ENCODE assay signal across 20 mouse cellular contexts in genomic region chr17:8360876-8361275, GRCm38 (mm10). TPM values are rescaled to one million over a fixed set of nuclear protein-coding genes. Genes with fewer than 3 reads are reported as not detected.
DNase-seq lines count a peak whose midpoint lies in the region; ATAC-seq and TF ChIP-seq lines count a peak whose summit lies in the region.
"Had no signal": no experiment of that assay in that cellular context is flagged by ENCODE, and none has a peak within 500 bp of the region (broad histone marks: within the 10 kb centered on the region; RNA-seq: fewer than 3 reads in every experiment).

No protein-coding gene starts in this region.

- H3K9me3 ChIP-seq in forebrain, embryonic 13.5 days (replicated peaks) = no peaks in the 10 kb centered on the region
- no peaks in the 10 kb centered on the region for H3K9me3 ChIP-seq in forebrain, postnatal 0 days (ENCODE audit: low read length)
- H3K9me3 ChIP-seq in hindbrain, embryonic 14.5 days (ENCODE audit: control insufficient read depth, low read length) = no peaks in the 10 kb centered on the region
- no peaks in the 10 kb centered on the region for H3K9me3 ChIP-seq in hindbrain, embryonic 12.5 days (replicated peaks)
- no peaks in the 10 kb centered on the region for H3K9me3 ChIP-seq in neural tube, embryonic 15.5 days (replicated peaks)
- no peaks in the 10 kb centered on the region for H3K9me3 ChIP-seq in midbrain, postnatal 0 days (ENCODE audit: low read length)
- H3K9me3 ChIP-seq: embryonic facial prominence, embryonic 10.5 days; heart, embryonic 13.5 days had no signal

- TF ChIP-seq CTCF in forebrain, postnatal 0 days (IDR thresholded peaks at IDR 0.05; ENCODE audit: low read depth) = no peak
- TF ChIP-seq CTCF in midbrain, postnatal 0 days (IDR thresholded peaks at IDR 0.05) = no peak

- ATAC-seq in forebrain, embryonic 13.5 days = 0 out of 2 replicates have a peak, but pooled peaks have one; percentile 6
- no peak for ATAC-seq in forebrain, postnatal 0 days
- 0 out of 2 replicates have a peak, but pooled peaks have one; percentile 38 for ATAC-seq in hindbrain, embryonic 14.5 days (ENCODE audit: low FRiP score)
- no peak for ATAC-seq in hindbrain, embryonic 12.5 days (ENCODE audit: low FRiP score)
- no peak for ATAC-seq in neural tube, embryonic 15.5 days (ENCODE audit: low FRiP score)
- no peak for ATAC-seq in midbrain, postnatal 0 days (ENCODE audit: low FRiP score)
- ATAC-seq: intestine, embryonic 16.5 days had no signal

- H3K4me2 ChIP-seq in forebrain, embryonic 13.5 days = no peak overlapping the region
- no peak overlapping the region for H3K4me2 ChIP-seq in forebrain, postnatal 0 days (ENCODE audit: low read depth)
- no peak overlapping the region for H3K4me2 ChIP-seq in hindbrain, embryonic 14.5 days (replicated peaks)
- no peak overlapping the region for H3K4me2 ChIP-seq in hindbrain, embryonic 12.5 days (replicated peaks)
- no peak overlapping the region for H3K4me2 ChIP-seq in neural tube, embryonic 15.5 days
- no peak overlapping the region for H3K4me2 ChIP-seq in midbrain, postnatal 0 days (ENCODE audit: low read depth, low read length, poor library complexity, severe bottlenecking)
- H3K4me2 ChIP-seq: heart, embryonic 13.5 days had no signal

- H3K36me3 ChIP-seq in forebrain, embryonic 13.5 days (ENCODE audit: poor library complexity, severe bottlenecking) = no peaks in the 10 kb centered on the region
- H3K36me3 ChIP-seq in forebrain, postnatal 0 days (ENCODE audit: insufficient read depth) = no peaks in the 10 kb centered on the region
- H3K36me3 ChIP-seq in hindbrain, embryonic 14.5 days (replicated peaks; ENCODE audit: control insufficient read depth, insufficient read depth) = no peaks in the 10 kb centered on the region
- no peaks in the 10 kb centered on the region for H3K36me3 ChIP-seq in hindbrain, embryonic 12.5 days
- no peaks in the 10 kb centered on the region for H3K36me3 ChIP-seq in neural tube, embryonic 15.5 days
- no peaks in the 10 kb centered on the region for H3K36me3 ChIP-seq in midbrain, postnatal 0 days (ENCODE audit: insufficient read depth, low read length)
- H3K36me3 ChIP-seq: embryonic facial prominence, embryonic 10.5 days; heart, embryonic 13.5 days had no signal

- H3K27ac ChIP-seq in forebrain, embryonic 13.5 days = no peak overlapping the region
- H3K27ac ChIP-seq in forebrain, postnatal 0 days (ENCODE audit: low read depth, low read length) = no peak overlapping the region
- no peak overlapping the region for H3K27ac ChIP-seq in hindbrain, embryonic 14.5 days
- H3K27ac ChIP-seq in hindbrain, embryonic 12.5 days = no peak overlapping the region
- H3K27ac ChIP-seq in neural tube, embryonic 15.5 days (replicated peaks) = 0 out of 2 replicates have a peak overlapping the region, but pooled peaks have one; percentile 19
- H3K27ac ChIP-seq in midbrain, postnatal 0 days (ENCODE audit: low read depth, low read length) = peak overlapping the region; percentile 26; the same call in 1 of the 2 replicates
- H3K27ac ChIP-seq: embryonic facial prominence, embryonic 10.5 days; heart, embryonic 13.5 days had no signal

- DNase-seq in forebrain, postnatal 0 days = no peak
- DNase-seq in hindbrain, embryonic 14.5 days (ENCODE audit: low spot score) = no peak
- DNase-seq in neural tube, embryonic 10.5 days (ENCODE audit: extremely low spot score, low spot score) = no peak
- DNase-seq in midbrain, postnatal 0 days (ENCODE audit: low spot score) = no peak
- DNase-seq in spleen, postnatal 4 days (ENCODE audit: low spot score in 2 of 2) = no peak
- DNase-seq: adrenal gland, postnatal 10 days; cerebellum, adult 11-12 months; cerebellum, adult 9-10 months; cerebellum, postnatal 36 days; gastrocnemius, postnatal 14 days; heart, postnatal 36 days had no signal

- H3K4me1 ChIP-seq in forebrain, embryonic 13.5 days = peaks cover 8% of the 10 kb centered on the region; the same call in 1 of the 2 replicates
- H3K4me1 ChIP-seq in forebrain, postnatal 0 days (ENCODE audit: insufficient read depth) = 0 out of 2 replicates have a peak, but pooled peaks cover 6% of the 10 kb centered on the region
- peaks cover 8% of the 10 kb centered on the region for H3K4me1 ChIP-seq in hindbrain, embryonic 14.5 days (replicated peaks; ENCODE audit: control insufficient read depth, insufficient read depth, low read length)
- H3K4me1 ChIP-seq in hindbrain, embryonic 12.5 days = peaks cover 12% of the 10 kb centered on the region
- H3K4me1 ChIP-seq in neural tube, embryonic 15.5 days = peaks cover 11% of the 10 kb centered on the region
- peaks cover 5% of the 10 kb centered on the region; the same call in 1 of the 2 replicates for H3K4me1 ChIP-seq in midbrain, postnatal 0 days (ENCODE audit: insufficient read depth, low read length)
- H3K4me1 ChIP-seq: heart, embryonic 13.5 days had no signal

- no peak overlapping the region for H3K4me3 ChIP-seq in forebrain, embryonic 13.5 days
- H3K4me3 ChIP-seq in forebrain, postnatal 0 days (ENCODE audit: low read depth, low read length) = no peak overlapping the region
- H3K4me3 ChIP-seq in hindbrain, embryonic 14.5 days (replicated peaks; ENCODE audit: low read length) = no peak overlapping the region
- no peak overlapping the region for H3K4me3 ChIP-seq in hindbrain, embryonic 12.5 days
- H3K4me3 ChIP-seq in neural tube, embryonic 15.5 days (replicated peaks) = no peak overlapping the region
- H3K4me3 ChIP-seq in midbrain, postnatal 0 days (ENCODE audit: low read depth, low read length) = no peak overlapping the region
- H3K4me3 ChIP-seq: embryonic facial prominence, embryonic 10.5 days; heart, embryonic 13.5 days had no signal

- 86% methylated on average over 5 of the region's 5 CpGs for WGBS in forebrain, embryonic 13.5 days
- WGBS in forebrain, postnatal 0 days = 81% methylated on average over 5 of the region's 5 CpGs
- 80% methylated on average over 5 of the region's 5 CpGs for WGBS in hindbrain, embryonic 14.5 days
- WGBS in hindbrain, embryonic 12.5 days = 91% methylated on average over 5 of the region's 5 CpGs
- WGBS in neural tube, embryonic 15.5 days = 86% methylated on average over 5 of the region's 5 CpGs
- 77% methylated on average over 5 of the region's 5 CpGs for WGBS in midbrain, postnatal 0 days

- H3K9ac ChIP-seq in forebrain, embryonic 13.5 days = no peak overlapping the region
- H3K9ac ChIP-seq in forebrain, postnatal 0 days = no peak overlapping the region
- no peak overlapping the region for H3K9ac ChIP-seq in hindbrain, embryonic 14.5 days
- no peak overlapping the region for H3K9ac ChIP-seq in hindbrain, embryonic 12.5 days
- H3K9ac ChIP-seq in neural tube, embryonic 15.5 days (replicated peaks) = no peak overlapping the region
- H3K9ac ChIP-seq in midbrain, postnatal 0 days (replicated peaks; ENCODE audit: low read length, poor library complexity, severe bottlenecking) = no peak overlapping the region
- H3K9ac ChIP-seq: heart, embryonic 13.5 days had no signal

- H3K27me3 ChIP-seq in forebrain, embryonic 13.5 days = no peaks in the 10 kb centered on the region
- H3K27me3 ChIP-seq in forebrain, postnatal 0 days (ENCODE audit: insufficient read depth, low read length) = no peaks in the 10 kb centered on the region
- H3K27me3 ChIP-seq in hindbrain, embryonic 14.5 days (ENCODE audit: control insufficient read depth, insufficient read depth, low read length) = no peaks in the 10 kb centered on the region
- no peaks in the 10 kb centered on the region for H3K27me3 ChIP-seq in hindbrain, embryonic 12.5 days
- no peaks in the 10 kb centered on the region for H3K27me3 ChIP-seq in neural tube, embryonic 15.5 days (replicated peaks)
- no peaks in the 10 kb centered on the region for H3K27me3 ChIP-seq in midbrain, postnatal 0 days (ENCODE audit: insufficient read depth, low read length)

RNA-seq across cellular contexts. Expression of gene T2, which starts 5.1 kb away (rescaled TPM):
- 0.41 and 0.53 TPM in 2 replicates for polyA plus RNA-seq in forebrain, embryonic 13.5 days (2015; fragmentation: Nextera tagmentation; extraction: Ambion mirVana)
- total RNA-seq in forebrain, postnatal 0 days (2014; rRNA removed) = 0.69 and 1.8 TPM in 2 replicates
- polyA plus RNA-seq in forebrain, postnatal 0 days (2015; fragmentation: Nextera tagmentation; extraction: Ambion mirVana) = 0.51 and 0.60 TPM in 2 replicates
- polyA plus RNA-seq in hindbrain, embryonic 14.5 days (2014; fragmentation: Nextera tagmentation; extraction: Ambion mirVana) = 0.31 and 0.53 TPM in 2 replicates
- 0.77 and 0.96 TPM in 2 replicates for polyA plus RNA-seq in hindbrain, embryonic 12.5 days (2016; fragmentation: Nextera tagmentation; extraction: Ambion mirVana)
- 0.65 and 0.79 TPM in 2 replicates for polyA plus RNA-seq in neural tube, embryonic 15.5 days (2015; fragmentation: Nextera tagmentation; extraction: Ambion mirVana)
- 0.38 and 2.1 TPM in 2 replicates for total RNA-seq in midbrain, postnatal 0 days (2014; rRNA removed)
- polyA plus RNA-seq in midbrain, postnatal 0 days (2015; fragmentation: Nextera tagmentation; extraction: Ambion mirVana) = 0.81 and 0.90 TPM in 2 replicates
- total RNA-seq: gastrocnemius, adult 18-20 months; gastrocnemius, postnatal 14 days; MEL had no signal

RNA-seq across cellular contexts. Expression of gene Prr18, which starts 23.6 kb away (rescaled TPM):
- 5.1 TPM in 2 replicates for polyA plus RNA-seq in forebrain, embryonic 13.5 days (2015; fragmentation: Nextera tagmentation; extraction: Ambion mirVana)
- 22.8 and 24.0 TPM in 2 replicates for total RNA-seq in forebrain, postnatal 0 days (2014; rRNA removed)
- polyA plus RNA-seq in forebrain, postnatal 0 days (2015; fragmentation: Nextera tagmentation; extraction: Ambion mirVana) = 11.1 and 15.6 TPM in 2 replicates
- polyA plus RNA-seq in hindbrain, embryonic 14.5 days (2014; fragmentation: Nextera tagmentation; extraction: Ambion mirVana) = 20.9 and 22.7 TPM in 2 replicates
- 4.3 and 4.5 TPM in 2 replicates for polyA plus RNA-seq in hindbrain, embryonic 12.5 days (2016; fragmentation: Nextera tagmentation; extraction: Ambion mirVana)
- polyA plus RNA-seq in neural tube, embryonic 15.5 days (2015; fragmentation: Nextera tagmentation; extraction: Ambion mirVana) = 13.8 and 18.4 TPM in 2 replicates
- total RNA-seq in midbrain, postnatal 0 days (2014; rRNA removed) = 29.8 and 31.5 TPM in 2 replicates
- polyA plus RNA-seq in midbrain, postnatal 0 days (2015; fragmentation: Nextera tagmentation; extraction: Ambion mirVana) = 15.7 and 15.9 TPM in 2 replicates
- total RNA-seq: gastrocnemius, adult 18-20 months had no signal
- polyA plus RNA-seq: heart, postnatal 0 days had no signal

RNA-seq across cellular contexts. Expression of gene Sft2d1, which starts 50.0 kb away (rescaled TPM):
- polyA plus RNA-seq in forebrain, embryonic 13.5 days (2015; fragmentation: Nextera tagmentation; extraction: Ambion mirVana) = 113 and 114 TPM in 2 replicates
- total RNA-seq in forebrain, postnatal 0 days (2014; rRNA removed) = 119 and 138 TPM in 2 replicates
- polyA plus RNA-seq in forebrain, postnatal 0 days (2015; fragmentation: Nextera tagmentation; extraction: Ambion mirVana) = 196 and 226 TPM in 2 replicates
- 152 and 175 TPM in 2 replicates for polyA plus RNA-seq in hindbrain, embryonic 14.5 days (2014; fragmentation: Nextera tagmentation; extraction: Ambion mirVana)
- 109 and 112 TPM in 2 replicates for polyA plus RNA-seq in hindbrain, embryonic 12.5 days (2016; fragmentation: Nextera tagmentation; extraction: Ambion mirVana)
- 161 and 176 TPM in 2 replicates for polyA plus RNA-seq in neural tube, embryonic 15.5 days (2015; fragmentation: Nextera tagmentation; extraction: Ambion mirVana)
- 113 and 130 TPM in 2 replicates for total RNA-seq in midbrain, postnatal 0 days (2014; rRNA removed)
- polyA plus RNA-seq in midbrain, postnatal 0 days (2015; fragmentation: Nextera tagmentation; extraction: Ambion mirVana) = 221 and 235 TPM in 2 replicates

Comparison
In these comparisons a context has a peak if more than half of its experiments do, and no peak if none do; other contexts are left out.
1. ATAC-seq: peak in forebrain, embryonic 13.5 days (single experiment) and hindbrain, embryonic 14.5 days (single experiment); none in forebrain, postnatal 0 days (single experiment), hindbrain, embryonic 12.5 days (single experiment), neural tube, embryonic 15.5 days (single experiment) and midbrain, postnatal 0 days (single experiment).
2. H3K27ac ChIP-seq: peak in neural tube, embryonic 15.5 days (single experiment) and midbrain, postnatal 0 days (single experiment); none in forebrain, embryonic 13.5 days (single experiment), forebrain, postnatal 0 days (single experiment), hindbrain, embryonic 14.5 days (single experiment) and hindbrain, embryonic 12.5 days (single experiment).